Mouse (Mus musculus): ENCODE results near the gene Gm10803. TPM values are rescaled to one million over a fixed set of nuclear protein-coding genes. Genes with fewer than 3 reads are reported as not detected.
A peak's percentile ranks its signal among the peaks of the same experiment; 100 is the strongest.

The Gm10803 gene
- polyA plus RNA-seq, 1 experiment from 2014 or later = not detected

GRCm38 (mm10) chr2:93553905-93554304 lies 6.5 kb upstream of the Gm10803 start:
- Histone ChIP-seq H3K4me3 (ENCODE audit: low read depth, low read length) (no peak overlapping the region), H3K9me3 (ENCODE audit: low read depth, low read length) (no peaks in the 10 kb centered on the region), H3K4me1 (ENCODE audit: insufficient read depth) (no peaks in the 10 kb centered on the region), H3K36me3 (ENCODE audit: insufficient read depth) (no peaks in the 10 kb centered on the region), H3K27me3 (ENCODE audit: insufficient read depth, low read length) (no peaks in the 10 kb centered on the region), H3K9ac (no peak overlapping the region), H3K27ac (ENCODE audit: low read depth) (no peak overlapping the region), H3K4me2 (no peak overlapping the region)
- TF ChIP-seq CTCF (IDR thresholded peaks at IDR 0.05; ENCODE audit: low read depth) = no peak
- DNase-seq (no peak), ATAC-seq (ENCODE audit: insufficient read depth) (no peak)
- 55% methylated on average over 5 of the region's 5 CpGs for WGBS

GRCm38 (mm10) chr2:93565647-93566046 lies 5.3 kb downstream of the Gm10803 start:
- no peaks in the 10 kb centered on the region for H3K27me3 ChIP-seq (ENCODE audit: insufficient read depth, low read length)
- no peak overlapping the region for H3K27ac ChIP-seq (ENCODE audit: low read depth)
- H3K9me3 ChIP-seq (ENCODE audit: low read depth, low read length) = no peaks in the 10 kb centered on the region
- peak; percentile 12 for DNase-seq
- no peak overlapping the region for H3K4me2 ChIP-seq
- TF ChIP-seq CTCF (IDR thresholded peaks at IDR 0.05; ENCODE audit: low read depth) = no peak
- H3K36me3 ChIP-seq (ENCODE audit: insufficient read depth) = no peaks in the 10 kb centered on the region
- no peak overlapping the region for H3K4me3 ChIP-seq (ENCODE audit: low read depth, low read length)
- H3K4me1 ChIP-seq (ENCODE audit: insufficient read depth) = no peaks in the 10 kb centered on the region
- ATAC-seq (ENCODE audit: insufficient read depth) = 0 out of 2 replicates have a peak, but pooled peaks have one; percentile 35
- no peak overlapping the region for H3K9ac ChIP-seq
- 25% methylated on average over 6 of the region's 6 CpGs for WGBS

- no peak overlapping the region for H3K4me3 ChIP-seq (ENCODE audit: low read depth, low read length)
- no peak overlapping the region for H3K9ac ChIP-seq
- H3K4me2 ChIP-seq = no peak overlapping the region
- no peaks in the 10 kb centered on the region for H3K9me3 ChIP-seq (ENCODE audit: low read depth, low read length)
- WGBS = 42% methylated on average over 7 of the region's 7 CpGs
- H3K27ac ChIP-seq (ENCODE audit: low read depth) = no peak overlapping the region
- no peak for TF ChIP-seq CTCF (IDR thresholded peaks at IDR 0.05; ENCODE audit: low read depth)
- H3K36me3 ChIP-seq (ENCODE audit: insufficient read depth) = no peaks in the 10 kb centered on the region
- DNase-seq (no peak), ATAC-seq (ENCODE audit: insufficient read depth) (no peak)
- H3K4me1 ChIP-seq (ENCODE audit: insufficient read depth) = no peaks in the 10 kb centered on the region
- H3K27me3 ChIP-seq (ENCODE audit: insufficient read depth, low read length) = no peaks in the 10 kb centered on the region
These were observed 7.3 kb downstream of the Gm10803 start for GRCm38 (mm10) chr2:93567675-93568074.

- no peak overlapping the region for H3K4me3 ChIP-seq (ENCODE audit: low read depth, low read length)
- H3K4me1 ChIP-seq (ENCODE audit: insufficient read depth) = no peaks in the 10 kb centered on the region
- no peaks in the 10 kb centered on the region for H3K27me3 ChIP-seq (ENCODE audit: insufficient read depth, low read length)
- WGBS = 64% methylated on average over 5 of the region's 5 CpGs
- no peak for TF ChIP-seq CTCF (IDR thresholded peaks at IDR 0.05; ENCODE audit: low read depth)
- H3K9ac ChIP-seq = no peak overlapping the region
- ATAC-seq (ENCODE audit: insufficient read depth) = peak; percentile 54; the same call in 1 of the 2 replicates
- no peaks in the 10 kb centered on the region for H3K36me3 ChIP-seq (ENCODE audit: insufficient read depth)
- H3K9me3 ChIP-seq (ENCODE audit: low read depth, low read length) = no peaks in the 10 kb centered on the region
- H3K27ac ChIP-seq (ENCODE audit: low read depth) = no peak overlapping the region
- no peak overlapping the region for H3K4me2 ChIP-seq
- DNase-seq = peak; percentile 20
These were observed 12.2 kb downstream of the Gm10803 start for GRCm38 (mm10) chr2:93572565-93572964.

- no peak overlapping the region for H3K9ac ChIP-seq
- 43% methylated on average over 3 of the region's 3 CpGs for WGBS
- no peak for TF ChIP-seq CTCF (IDR thresholded peaks at IDR 0.05; ENCODE audit: low read depth)
- H3K9me3 ChIP-seq (ENCODE audit: low read depth, low read length) = no peaks in the 10 kb centered on the region
- no peaks in the 10 kb centered on the region for H3K36me3 ChIP-seq (ENCODE audit: insufficient read depth)
- DNase-seq (no peak), ATAC-seq (ENCODE audit: insufficient read depth) (no peak)
- H3K4me2 ChIP-seq = no peak overlapping the region
- H3K4me1 ChIP-seq (ENCODE audit: insufficient read depth) = no peaks in the 10 kb centered on the region
- no peak overlapping the region for H3K4me3 ChIP-seq (ENCODE audit: low read depth, low read length)
- no peak overlapping the region for H3K27ac ChIP-seq (ENCODE audit: low read depth)
- no peaks in the 10 kb centered on the region for H3K27me3 ChIP-seq (ENCODE audit: insufficient read depth, low read length)
These were observed 20.9 kb downstream of the Gm10803 start for GRCm38 (mm10) chr2:93581271-93581670.

GRCm38 (mm10) chr2:93585821-93586220 lies 25.5 kb downstream of the Gm10803 start:
- no peak overlapping the region for H3K4me2 ChIP-seq
- no peak for ATAC-seq (ENCODE audit: insufficient read depth)
- TF ChIP-seq CTCF (IDR thresholded peaks at IDR 0.05; ENCODE audit: low read depth) = no peak
- H3K27me3 ChIP-seq (ENCODE audit: insufficient read depth, low read length) = no peaks in the 10 kb centered on the region
- no peak overlapping the region for H3K4me3 ChIP-seq (ENCODE audit: low read depth, low read length)
- WGBS = 32% methylated on average over 1 of the region's 1 CpGs
- no peak overlapping the region for H3K27ac ChIP-seq (ENCODE audit: low read depth)
- no peaks in the 10 kb centered on the region for H3K36me3 ChIP-seq (ENCODE audit: insufficient read depth)
- H3K9me3 ChIP-seq (ENCODE audit: low read depth, low read length) = no peaks in the 10 kb centered on the region
- H3K9ac ChIP-seq = no peak overlapping the region
- no peaks in the 10 kb centered on the region for H3K4me1 ChIP-seq (ENCODE audit: insufficient read depth)
- no peak for DNase-seq

- H3K4me1 ChIP-seq (ENCODE audit: insufficient read depth) = no peaks in the 10 kb centered on the region
- DNase-seq (no peak), ATAC-seq (ENCODE audit: insufficient read depth) (no peak)
- H3K9ac ChIP-seq = no peak overlapping the region
- no peaks in the 10 kb centered on the region for H3K9me3 ChIP-seq (ENCODE audit: low read depth, low read length)
- H3K27me3 ChIP-seq (ENCODE audit: insufficient read depth, low read length) = no peaks in the 10 kb centered on the region
- no peak overlapping the region for H3K27ac ChIP-seq (ENCODE audit: low read depth)
- H3K36me3 ChIP-seq (ENCODE audit: insufficient read depth) = no peaks in the 10 kb centered on the region
- 39% methylated on average over 6 of the region's 6 CpGs for WGBS
- TF ChIP-seq CTCF (IDR thresholded peaks at IDR 0.05; ENCODE audit: low read depth) = no peak
- no peak overlapping the region for H3K4me3 ChIP-seq (ENCODE audit: low read depth, low read length)
- no peak overlapping the region for H3K4me2 ChIP-seq
These were observed 27.1 kb downstream of the Gm10803 start for GRCm38 (mm10) chr2:93587446-93587845.

GRCm38 (mm10) chr2:93589875-93590274 lies 29.5 kb downstream of the Gm10803 start:
- 61% methylated on average over 4 of the region's 4 CpGs for WGBS
- ATAC-seq (ENCODE audit: insufficient read depth) = no peak

More at GRCm38 (mm10) chr2:93589875-93590274, 29.5 kb downstream of the Gm10803 start:
- Histone ChIP-seq H3K27ac (ENCODE audit: low read depth) (no peak overlapping the region), H3K4me2 (no peak overlapping the region), H3K9me3 (ENCODE audit: low read depth, low read length) (no peaks in the 10 kb centered on the region), H3K4me3 (ENCODE audit: low read depth, low read length) (no peak overlapping the region), H3K27me3 (ENCODE audit: insufficient read depth, low read length) (no peaks in the 10 kb centered on the region), H3K4me1 (ENCODE audit: insufficient read depth) (no peaks in the 10 kb centered on the region), H3K36me3 (ENCODE audit: insufficient read depth) (no peaks in the 10 kb centered on the region), H3K9ac (no peak overlapping the region)
- no peak for DNase-seq
- TF ChIP-seq CTCF (IDR thresholded peaks at IDR 0.05; ENCODE audit: low read depth) = no peak

All from lung, embryonic 14.5 days (tissue).